Mouse (Mus musculus) stomach, postnatal 0 days (tissue): Measurements from ENCODE around the gene Map2k5.

Experiments used
- CTCF ChIP-seq: IDR thresholded peaks from 2 replicates; pipeline ENCODE4 v1.5.1; 2016; ENCODE audit warnings: antibody characterized with exemption, low read depth, mild to moderate bottlenecking, moderate library complexity
- EP300 ChIP-seq: optimal IDR thresholded peaks from 2 replicates; pipeline ENCODE3; 2016; ENCODE audit warnings: antibody characterized with exemption

DNA sequence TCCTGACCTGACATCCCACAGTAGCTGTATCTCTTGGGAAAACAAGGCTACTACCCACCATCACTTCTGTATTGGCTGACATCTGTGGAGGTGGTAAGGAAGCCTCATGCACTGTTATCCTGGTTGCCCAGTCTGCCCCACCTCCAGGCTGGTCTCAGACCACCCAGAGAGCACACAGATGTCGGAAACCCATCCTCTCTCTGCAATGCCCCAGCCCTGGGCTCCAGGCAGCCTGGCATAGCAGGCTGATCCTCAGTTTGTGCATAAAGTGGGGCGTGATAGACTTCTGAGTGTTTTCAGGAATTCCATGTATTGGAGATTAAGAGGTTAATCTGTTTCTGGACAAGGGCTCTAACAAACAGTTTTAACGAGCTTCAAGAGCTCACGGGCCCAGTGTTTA is 182.2 kb downstream of the Map2k5 start:
- TF ChIP-seq CTCF (no peak), EP300 (no peak)
